Mouse (Mus musculus) ES-Bruce4 (cell line): ENCODE data around the gene Arfgef3.

Source experiments
- CTCF ChIP-seq: IDR thresholded peaks from one replicate; pipeline ENCODE4 v1.8.1; 2011; ENCODE audit warnings: low read depth, low read length
- EP300 ChIP-seq: IDR thresholded peaks from 2 replicates; pipeline ENCODE4 v1.6.1; 2011; ENCODE audit warnings: low read depth, low read length; ENCODE audit not compliant: insufficient read depth
- POLR2A ChIP-seq: IDR thresholded peaks from one replicate; pipeline ENCODE4 v1.8.1; 2011; ENCODE audit warnings: low read length; ENCODE audit not compliant: insufficient read depth

GRCm38 (mm10) chr10:18680661-18681384 lies 62.9 kb downstream of the Arfgef3 start:
- TF ChIP-seq CTCF (no peak), POLR2A (no peak), EP300 (no peak)
